Mouse (Mus musculus) adrenal gland, adult 18-20 months (tissue): Measurements from ENCODE around the gene Krt31. TPM values are rescaled to one million over a fixed set of nuclear protein-coding genes. Genes with fewer than 3 reads are reported as not detected.
A peak's percentile ranks its signal among the peaks of the same experiment; 100 is the strongest.

Source experiments
- DNase-seq, 2 experiments: peaks; one replicate each; pipeline ENCODE4 v3.0.0; 2021 to 2022; ENCODE audit warnings: low spot score in 2 of 2
- total RNA-seq, 2 experiments: library from RNA; stranded (reverse); gene quantifications; 1 replicate in 1 of 2; 2 replicates in 1 of 2; pipeline ENCODE4 v1.2.3; 2021

Gene Krt31
- total RNA-seq, 2 experiments from 2014 or later: not detected

DNA sequence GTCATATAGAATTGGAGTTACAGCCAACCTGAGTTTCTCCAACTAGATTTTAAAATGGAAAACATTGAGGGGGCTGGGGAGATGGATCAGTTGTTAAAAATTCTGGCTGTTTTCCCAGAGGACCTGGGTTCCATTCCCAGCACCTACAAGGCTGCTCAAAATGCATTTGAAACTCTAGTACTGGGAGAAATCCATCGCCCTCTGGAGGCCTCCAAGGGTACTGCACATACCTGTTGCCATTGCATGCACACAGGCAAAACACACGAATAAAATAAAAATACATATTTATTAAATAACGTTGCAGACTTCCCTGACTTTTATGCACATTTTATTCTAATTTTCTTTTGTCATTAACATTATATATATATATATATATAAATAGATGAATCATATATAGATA, 43.7 kb downstream of the Krt31 start:
- no peak for DNase-seq

DNA sequence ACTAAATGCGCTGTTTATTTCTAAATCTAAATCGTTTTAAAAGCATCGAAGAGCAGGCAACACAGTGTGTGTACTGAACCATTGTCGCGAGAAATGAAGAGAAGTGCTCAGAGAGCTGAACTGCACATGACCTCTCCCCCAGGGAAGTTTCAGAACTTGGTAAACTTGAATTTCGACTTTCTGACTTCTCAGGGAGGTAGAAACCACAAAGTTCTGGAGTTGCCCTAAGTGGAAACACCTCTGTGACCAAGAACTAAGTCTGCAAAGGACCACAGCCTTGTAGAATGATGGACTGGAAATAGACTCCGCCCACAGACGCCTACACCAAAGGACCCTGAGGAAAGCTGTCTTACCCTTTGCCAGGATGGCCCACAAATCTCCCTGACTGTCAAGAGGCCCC, 44.4 kb downstream of the Krt31 start:
- DNase-seq: no peak

- DNase-seq: peak; percentile 26 to 27
These were observed 45.5 kb downstream of the Krt31 start for GRCm38 (mm10) chr11:100004846-100005245.

- no peak for DNase-seq
These were observed 51.3 kb downstream of the Krt31 start for GRCm38 (mm10) chr11:99999091-99999490.

Other genes starting within 250 kb of the Krt31 start
- gene Gm11554, start 246.1 kb downstream of the Krt31 start, total RNA-seq: not detected
- not detected for gene Krtap4-13, start 240.7 kb downstream of the Krt31 start, total RNA-seq
- gene Gm11564, start 234.9 kb downstream of the Krt31 start, total RNA-seq: not detected
- gene 2300003K06Rik, start 212.5 kb downstream of the Krt31 start, total RNA-seq: not detected
- gene Krtap4-16, start 198.9 kb downstream of the Krt31 start, total RNA-seq: not detected
- gene Gm11568, start 192.6 kb downstream of the Krt31 start, total RNA-seq: not detected
- gene Gm11559, start 186.1 kb downstream of the Krt31 start, total RNA-seq: not detected
- gene Krtap9-1, start 177.2 kb downstream of the Krt31 start, total RNA-seq: not detected
- not detected for gene Gm11567, start 171.4 kb downstream of the Krt31 start, total RNA-seq
- not detected for gene Krtap31-1, start 142.6 kb downstream of the Krt31 start, total RNA-seq
- not detected for gene Gm11565, start 135.8 kb downstream of the Krt31 start, total RNA-seq
- gene Krtap31-2, start 114.3 kb downstream of the Krt31 start, total RNA-seq: not detected
- gene Krtap9-5, start 102.1 kb downstream of the Krt31 start, total RNA-seq: not detected
- not detected for gene Krtap29-1, start 71.5 kb downstream of the Krt31 start, total RNA-seq
- not detected for gene Krtap16-1, start 64.0 kb downstream of the Krt31 start, total RNA-seq
- not detected for gene Krtap17-1, start 56.6 kb downstream of the Krt31 start, total RNA-seq
- not detected for gene Krt33a, start 34.3 kb downstream of the Krt31 start, total RNA-seq
- not detected for gene Krt33b, start 20.7 kb downstream of the Krt31 start, total RNA-seq
- not detected for gene Krt34, start 9.0 kb downstream of the Krt31 start, total RNA-seq
- gene Krt32, start 37.7 kb upstream of the Krt31 start, total RNA-seq: not detected
- not detected for gene Krt35, start 45.7 kb upstream of the Krt31 start, total RNA-seq
- gene Krt36, start 55.1 kb upstream of the Krt31 start, total RNA-seq: under 1 TPM; 0.43 to 0.51 TPM
- gene Krt13, start 71.0 kb upstream of the Krt31 start, total RNA-seq: not detected
- gene Krt15, start 85.4 kb upstream of the Krt31 start, total RNA-seq: not detected
- 1 to 10 TPM; 2.2 to 5.9 TPM for gene Krt19, start 98.1 kb upstream of the Krt31 start, total RNA-seq
- gene Krt9, start 142.7 kb upstream of the Krt31 start, total RNA-seq: not detected
- under 1 TPM in 1 of 2 experiments, not detected in 1; 0.54 TPM for gene Krt14, start 157.0 kb upstream of the Krt31 start, total RNA-seq
- not detected for gene Krt16, start 198.4 kb upstream of the Krt31 start, total RNA-seq
- not detected for gene Krt17, start 210.5 kb upstream of the Krt31 start, total RNA-seq
- gene Krt42, start 219.3 kb upstream of the Krt31 start, total RNA-seq: not detected